Mouse (Mus musculus): Measurements from ENCODE around the gene Mrap.

The Mrap gene

DNA sequence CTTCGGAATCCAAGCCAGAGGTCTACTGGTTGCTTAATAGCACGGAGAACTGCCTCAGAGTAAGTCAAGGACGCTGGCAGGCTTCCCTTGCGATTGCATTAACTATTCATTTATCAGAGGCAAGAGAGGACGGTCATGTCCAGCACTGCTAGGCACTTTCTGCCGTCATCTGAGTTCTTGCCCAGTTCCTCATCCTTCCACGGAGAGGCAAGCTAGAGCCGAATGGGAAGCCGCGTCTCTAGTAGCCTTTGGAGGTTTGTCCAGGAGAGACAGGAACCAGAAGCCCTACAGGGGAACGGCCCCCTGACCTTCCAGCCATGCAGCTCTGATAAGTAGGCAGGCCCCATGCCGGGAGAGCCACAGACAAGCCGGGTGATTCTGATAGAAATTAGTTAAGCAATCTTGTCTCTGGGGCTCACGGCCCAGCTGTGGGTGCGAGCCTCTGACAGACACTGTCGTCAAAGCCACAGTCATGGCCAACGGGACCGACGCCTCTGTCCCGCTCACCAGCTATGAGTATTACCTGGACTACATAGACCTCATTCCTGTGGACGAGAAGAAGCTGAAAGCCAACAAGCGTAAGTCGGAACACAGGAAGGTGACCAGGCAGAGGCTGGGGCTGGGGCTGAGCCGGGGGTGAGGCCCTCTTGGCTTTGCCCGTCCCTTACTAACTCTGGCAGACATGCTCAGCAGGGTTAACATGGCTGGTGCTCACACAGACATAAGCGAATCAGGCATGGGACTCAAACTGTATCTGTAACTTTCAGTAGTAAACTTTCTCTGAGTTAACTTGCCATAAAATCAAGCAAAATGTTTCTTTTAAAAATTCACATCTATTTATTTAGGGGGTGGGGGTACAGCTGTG lies at the start of gene Mrap:
Gene Mrap (plus strand): TSS at position 116 of the 865 bp plus-strand sequence.
- DNase-seq: no peak

DNA sequence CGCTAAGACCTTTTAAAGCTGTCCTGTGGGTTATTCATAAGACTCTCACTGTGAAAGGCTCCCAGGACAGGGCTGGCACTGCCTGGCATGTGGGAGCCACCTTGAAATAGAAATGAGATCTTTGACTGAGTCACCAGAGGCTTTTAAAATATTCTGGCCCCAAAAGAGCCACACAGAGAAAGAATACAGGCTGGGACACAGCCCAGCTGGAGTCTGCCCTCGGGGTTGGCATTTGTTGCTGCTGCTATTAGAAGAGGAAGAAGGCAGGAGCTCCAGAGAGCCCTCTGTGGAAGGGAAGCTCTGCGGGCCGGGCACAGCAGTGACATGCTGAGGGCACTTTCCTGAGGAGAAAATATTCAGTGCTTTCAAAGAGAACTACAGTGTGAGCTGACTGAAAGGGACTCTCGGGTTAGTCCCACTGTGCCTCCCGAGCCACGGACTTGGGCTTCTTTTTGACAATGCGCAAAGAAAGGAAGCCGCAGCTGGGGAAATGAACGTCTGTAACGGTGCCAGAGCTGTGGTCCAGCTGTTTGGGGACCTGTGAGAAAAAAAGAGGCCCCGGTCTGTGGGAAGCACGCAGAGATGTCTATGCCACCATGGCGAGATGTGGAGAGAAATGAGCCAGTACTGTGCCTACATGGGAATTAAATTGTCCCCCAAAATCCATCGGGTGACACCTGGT lies 45.2 kb upstream of the Mrap start:
- DNase-seq: no peak

DNA sequence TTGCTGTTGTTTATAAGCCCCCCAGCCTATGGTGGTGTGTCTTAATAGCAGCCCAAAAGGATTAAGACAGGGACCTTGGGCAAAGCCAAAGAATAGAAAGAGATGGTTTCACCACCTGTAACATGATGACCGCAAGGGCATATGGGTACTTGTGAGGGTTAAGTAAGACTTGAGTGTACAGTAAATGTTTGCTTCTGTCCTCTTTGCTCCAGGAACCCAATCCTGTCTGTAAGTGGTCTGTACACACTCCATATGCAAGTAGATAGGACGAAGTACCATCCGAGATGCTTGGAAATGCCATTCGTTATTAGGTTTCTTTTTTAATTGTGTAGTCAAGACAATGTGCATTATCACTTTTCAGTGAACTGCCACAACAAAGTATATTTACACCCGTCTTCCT lies 44.4 kb upstream of the Mrap start:
- no peak for DNase-seq

DNA sequence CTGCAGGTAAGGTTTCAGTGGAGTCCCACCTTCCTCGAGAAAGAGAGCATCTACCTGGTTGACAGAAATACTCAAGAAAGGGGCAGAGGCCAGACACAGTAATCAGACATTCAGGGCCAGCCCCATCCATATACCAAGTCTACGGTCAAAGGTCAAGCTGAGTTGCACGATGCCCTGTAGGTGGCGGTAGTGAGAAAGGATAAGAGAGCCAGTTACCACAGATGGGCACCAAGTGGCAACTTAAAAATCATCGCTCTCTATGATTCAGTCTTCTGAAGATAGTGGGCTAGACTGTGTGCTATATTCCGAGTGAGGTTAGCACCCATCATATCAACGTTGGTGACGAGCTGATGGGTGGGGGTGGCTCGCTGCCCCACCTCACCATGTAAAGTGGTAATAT lies 43.3 kb upstream of the Mrap start:
- DNase-seq: peak in 1 of 2 experiments; percentile 43

DNA sequence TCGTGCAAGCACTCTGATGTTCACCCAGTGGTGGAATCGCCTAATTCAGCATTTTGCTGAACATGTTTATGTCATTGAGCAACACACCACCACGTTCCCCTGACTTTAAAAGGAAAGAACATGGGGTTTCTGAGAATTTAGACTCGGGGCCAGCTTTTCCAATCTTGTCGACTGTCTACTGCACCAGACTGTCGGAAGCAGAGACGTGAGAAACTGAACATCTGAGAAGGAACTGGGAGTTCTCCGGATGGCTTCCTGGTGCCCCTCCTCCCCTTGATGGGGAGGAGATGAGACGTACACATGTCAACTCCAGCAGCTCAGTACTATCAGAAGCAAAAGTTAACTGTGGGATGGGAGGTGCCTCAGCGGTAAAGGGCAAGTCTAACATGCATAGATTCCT lies 42.9 kb upstream of the Mrap start:
- DNase-seq: no peak

DNA sequence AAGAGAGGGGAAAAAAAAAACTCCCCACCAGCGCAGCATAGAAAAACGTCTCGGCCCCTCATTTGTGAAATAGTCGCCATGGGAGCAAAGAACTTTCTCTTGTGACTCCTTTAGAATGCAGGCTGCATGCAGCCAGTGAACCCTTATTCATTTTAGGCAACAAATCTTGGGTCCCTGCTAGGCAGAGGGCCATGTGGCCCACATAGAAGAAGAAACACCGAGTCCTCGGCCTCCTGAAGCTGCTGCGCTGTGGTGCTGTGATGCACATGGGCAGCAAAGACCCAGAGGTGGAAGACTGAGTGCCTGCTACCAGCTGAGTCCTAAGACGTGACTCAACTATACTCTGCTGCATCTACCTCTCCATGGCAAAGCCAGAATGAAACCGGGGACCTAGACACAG lies 41.7 kb upstream of the Mrap start:
- DNase-seq: no peak

DNA sequence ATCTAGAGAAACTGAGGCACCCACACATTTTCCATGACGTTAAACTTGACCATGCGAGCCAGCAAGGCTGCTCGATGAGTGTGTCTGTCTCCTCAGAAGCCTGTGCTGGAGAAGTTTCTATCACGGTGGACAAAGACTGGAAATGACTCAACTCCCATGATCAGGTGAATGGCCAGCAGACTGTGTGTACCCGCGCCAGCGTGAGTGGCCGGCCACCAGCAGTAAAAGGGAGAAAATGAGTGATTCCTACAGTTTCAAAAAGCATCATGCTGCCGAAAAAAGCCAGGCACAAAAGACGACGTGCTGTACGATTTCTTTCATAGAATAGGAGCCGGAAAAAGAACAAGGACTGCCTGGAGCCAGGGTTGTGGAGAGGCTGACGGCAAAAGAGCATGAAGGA lies 38.6 kb upstream of the Mrap start:
- DNase-seq: no peak

DNA sequence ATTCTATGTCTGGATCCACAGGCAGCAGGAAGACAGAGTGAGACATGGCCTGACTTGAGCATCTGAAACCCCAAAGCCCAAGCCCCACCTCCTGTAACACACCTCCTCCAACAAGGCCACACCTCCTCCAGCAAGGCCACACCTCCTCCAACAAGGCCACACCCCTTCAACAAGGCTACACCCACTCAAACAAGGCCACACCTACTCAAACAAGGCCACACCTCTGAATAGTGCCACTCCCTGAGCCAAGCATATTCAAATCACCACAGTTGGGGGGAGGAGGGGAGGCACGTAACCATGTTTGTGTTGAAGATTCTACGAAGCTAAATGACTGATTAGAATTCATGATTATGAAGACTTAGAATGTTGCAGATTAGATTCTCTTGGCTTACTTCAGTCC lies 36.5 kb upstream of the Mrap start:
- DNase-seq: no peak

DNA sequence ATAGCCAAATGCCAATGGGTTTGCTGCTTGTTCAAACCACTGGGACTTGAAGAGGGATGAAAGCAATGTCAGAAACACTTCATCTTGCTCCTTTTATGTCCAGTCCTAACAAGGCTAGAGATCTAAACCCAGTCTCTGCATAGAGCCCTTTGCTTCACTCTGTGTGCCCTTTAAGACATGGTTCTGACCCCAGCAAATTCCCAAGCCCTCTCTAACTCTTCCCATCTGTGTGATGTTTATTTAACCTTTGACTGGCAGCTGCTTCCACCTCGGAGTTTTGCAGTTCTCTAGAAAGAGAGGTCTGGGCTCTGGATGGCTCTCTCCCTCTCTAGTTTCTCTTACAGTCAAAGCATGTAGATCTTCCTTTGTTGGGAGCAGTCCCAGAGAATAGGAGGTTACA lies 34.4 kb upstream of the Mrap start:
- no peak for DNase-seq

DNA sequence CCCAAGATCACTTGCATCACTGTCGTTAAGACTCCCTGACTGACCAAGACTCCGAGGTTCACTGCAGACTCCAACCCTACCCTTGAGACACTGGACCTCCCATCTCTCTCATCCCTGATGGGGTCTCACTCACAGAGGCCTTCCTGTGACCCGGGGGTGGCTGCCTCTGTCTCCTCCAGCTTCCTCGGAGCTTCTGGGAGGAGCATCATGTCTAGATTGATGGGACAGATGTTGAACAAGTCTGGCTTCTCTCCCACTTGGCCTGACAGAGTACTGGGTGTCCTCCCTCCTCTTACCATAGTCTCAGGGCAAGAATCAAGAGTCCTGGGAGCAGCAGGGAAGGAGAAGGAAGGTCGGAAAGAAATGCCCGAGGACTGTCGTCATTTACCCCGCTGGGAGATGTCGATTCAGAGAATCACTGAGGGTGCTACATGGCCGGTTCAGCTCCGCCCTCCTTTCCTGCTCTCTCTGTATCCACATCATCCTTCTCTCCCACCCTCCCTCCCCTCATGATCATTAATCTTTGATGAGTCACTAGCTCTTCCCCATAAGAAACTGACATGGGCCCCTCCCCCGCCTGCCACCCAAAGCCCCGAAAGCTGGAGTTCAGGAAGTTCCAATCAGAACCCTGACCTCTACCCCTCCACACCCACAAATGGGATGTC lies 33.7 kb upstream of the Mrap start:
- no peak for DNase-seq

DNA sequence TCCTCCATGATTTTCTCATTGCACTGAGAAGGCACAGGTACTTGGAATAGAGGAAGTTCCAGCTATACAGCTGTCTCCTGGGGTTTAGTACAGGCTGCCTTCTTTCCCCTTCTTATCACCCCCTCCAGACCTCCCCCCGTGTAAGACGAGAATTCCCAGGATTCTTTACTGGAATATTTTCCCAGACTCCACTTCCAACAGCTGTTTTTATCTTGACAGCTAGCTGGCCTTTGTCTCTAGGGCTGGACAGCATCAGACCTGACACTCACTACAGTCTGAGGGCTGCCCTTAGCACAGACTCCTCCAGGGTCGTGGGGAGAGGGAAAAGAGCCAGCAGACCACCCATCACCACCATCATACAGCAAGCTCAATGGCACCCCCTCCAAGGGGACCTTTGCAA lies 31.7 kb upstream of the Mrap start:
- DNase-seq: no peak

DNA sequence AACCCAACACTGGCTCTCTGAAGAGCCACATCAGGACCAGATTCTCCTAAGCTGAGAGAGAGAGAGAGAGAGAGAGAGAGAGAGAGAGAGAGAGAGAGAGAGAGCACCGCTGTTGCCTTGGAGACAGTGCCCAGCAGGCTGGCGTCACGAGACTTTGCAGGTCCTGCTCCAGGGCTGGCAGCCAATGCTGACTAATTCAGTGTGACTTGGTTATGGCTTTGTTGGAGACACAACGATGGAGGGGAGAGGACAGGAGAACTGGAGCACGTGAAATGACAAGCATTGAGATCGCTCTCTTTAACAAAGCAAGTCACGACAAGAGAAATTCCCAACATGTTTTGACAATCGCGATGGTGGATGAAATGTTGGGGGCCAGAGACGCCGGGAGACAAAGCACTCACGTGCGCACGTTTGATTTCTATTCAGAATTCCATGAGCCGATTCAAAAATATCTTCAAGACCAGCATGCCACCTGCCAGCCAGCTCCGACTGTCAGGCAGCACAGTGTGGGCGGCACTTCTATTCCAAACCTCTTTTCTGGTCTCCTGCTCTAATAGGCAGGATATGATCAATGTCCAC lies 28.2 kb upstream of the Mrap start:
- peak; percentile 66 to 79 for DNase-seq

DNA sequence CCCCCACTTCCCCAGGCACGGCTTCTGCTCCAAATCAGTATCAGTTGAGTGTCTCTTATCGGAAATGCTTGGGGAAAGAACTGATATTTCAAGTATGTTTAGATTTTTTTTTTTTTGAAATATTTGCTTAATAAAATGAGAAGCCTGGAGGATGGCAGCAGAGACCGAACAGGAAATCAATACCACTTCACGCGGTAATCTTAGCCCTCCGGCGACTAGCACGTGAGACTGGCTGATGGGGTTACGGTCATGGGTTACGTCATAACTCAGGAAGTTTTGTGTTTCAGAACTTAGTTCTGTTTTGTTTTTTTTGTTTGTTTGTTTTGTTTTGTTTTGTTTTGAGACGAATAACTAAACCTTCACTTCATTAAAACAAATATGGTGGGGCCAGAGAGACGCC lies 27.7 kb upstream of the Mrap start:
- no peak for DNase-seq

DNA sequence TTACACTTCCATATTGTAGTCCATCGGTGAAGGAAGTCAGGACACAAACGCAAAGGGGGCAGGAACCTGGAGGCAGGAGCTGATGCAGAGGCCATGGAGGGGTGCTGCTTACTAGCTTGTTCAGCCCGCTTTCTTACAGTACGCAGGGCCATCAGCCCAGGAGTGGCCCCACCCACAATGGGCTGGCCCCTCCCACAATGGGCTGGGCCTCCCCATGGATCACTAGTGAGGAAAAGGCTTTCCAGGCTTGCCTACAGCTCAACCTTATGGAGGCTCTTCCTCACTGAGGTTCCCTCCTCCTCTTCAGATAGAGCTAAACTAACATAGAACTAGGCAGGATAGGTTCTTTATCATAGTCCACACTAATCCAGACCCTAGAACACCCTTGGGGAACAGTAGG lies 14.0 kb upstream of the Mrap start:
- no peak for DNase-seq

DNA sequence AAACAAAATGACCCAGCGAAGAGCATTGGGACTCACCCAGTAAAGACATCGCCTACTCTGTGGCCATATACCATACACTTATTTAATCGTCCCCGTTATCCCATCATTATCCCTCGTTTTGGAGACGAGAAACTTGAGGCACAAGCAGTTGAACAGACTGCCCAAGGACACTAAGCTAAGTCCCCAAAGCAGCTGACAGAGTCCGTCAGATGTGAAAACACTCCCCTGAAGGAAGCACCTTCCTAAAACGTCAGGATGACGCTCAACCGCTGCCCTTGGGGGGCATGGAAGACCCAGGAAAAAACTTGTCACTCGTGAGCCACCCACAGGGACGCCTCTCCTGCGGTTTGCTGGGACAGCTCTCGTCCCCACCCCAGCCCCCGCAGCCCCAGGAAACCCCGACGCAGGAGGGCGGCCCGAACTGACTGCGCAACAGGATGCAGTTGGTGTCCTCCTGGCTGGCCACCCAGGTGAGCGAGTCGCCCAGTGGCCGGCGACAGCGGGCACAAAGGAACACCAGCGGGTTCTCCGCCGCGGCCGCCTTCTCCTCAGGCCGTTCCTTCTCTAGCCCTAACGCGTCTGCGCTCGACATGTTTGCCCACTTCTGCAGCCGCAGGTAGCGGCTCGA lies 11.3 kb upstream of the Mrap start:
- DNase-seq: no peak

DNA sequence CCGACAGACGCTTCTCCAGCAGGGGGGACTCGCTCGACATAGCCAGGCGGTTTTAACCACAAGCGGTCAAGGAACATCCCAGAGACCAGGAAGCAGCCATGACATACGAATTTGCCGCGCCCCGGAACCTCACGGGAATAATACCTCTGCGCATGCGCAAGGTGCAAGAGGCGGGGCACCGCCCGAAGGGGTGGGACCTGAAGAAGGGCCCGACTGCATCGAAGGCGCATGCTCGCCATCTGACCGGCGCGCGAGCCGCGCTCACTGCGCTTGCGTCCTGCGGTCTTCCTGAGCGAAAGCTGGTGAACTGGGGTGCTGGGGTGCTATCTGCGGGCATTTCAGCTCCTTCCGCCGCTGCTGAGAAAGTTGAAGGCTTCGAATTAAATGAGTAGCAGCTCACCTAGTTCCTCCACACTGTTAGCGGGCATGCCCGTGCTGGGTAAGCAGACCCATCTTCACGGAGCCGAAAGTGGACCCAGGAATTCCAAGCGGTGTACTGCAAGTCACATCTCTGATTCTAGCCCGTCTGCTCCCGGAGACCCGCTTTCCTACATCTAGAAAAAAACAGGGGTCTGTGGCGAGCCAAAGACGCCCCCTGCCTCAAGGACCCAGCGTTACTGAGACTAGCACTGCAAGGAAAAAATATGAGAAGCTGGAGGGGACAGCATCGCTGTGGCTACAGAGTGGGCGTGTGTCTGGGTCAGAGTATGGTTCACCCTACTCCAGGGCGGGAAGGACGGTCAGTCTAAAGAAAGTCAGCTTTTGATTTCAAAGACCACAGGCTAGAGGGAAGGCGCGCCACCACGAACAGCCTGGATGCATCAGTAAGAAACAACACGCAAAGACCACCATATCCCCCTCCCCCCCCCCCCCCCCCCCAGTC lies 10.5 kb upstream of the Mrap start, which contains the start of gene Mis18a:
Gene Mis18a (minus strand): TSS at position 172 of the 883 bp plus-strand sequence.
- peak; percentile 96 for DNase-seq

DNA sequence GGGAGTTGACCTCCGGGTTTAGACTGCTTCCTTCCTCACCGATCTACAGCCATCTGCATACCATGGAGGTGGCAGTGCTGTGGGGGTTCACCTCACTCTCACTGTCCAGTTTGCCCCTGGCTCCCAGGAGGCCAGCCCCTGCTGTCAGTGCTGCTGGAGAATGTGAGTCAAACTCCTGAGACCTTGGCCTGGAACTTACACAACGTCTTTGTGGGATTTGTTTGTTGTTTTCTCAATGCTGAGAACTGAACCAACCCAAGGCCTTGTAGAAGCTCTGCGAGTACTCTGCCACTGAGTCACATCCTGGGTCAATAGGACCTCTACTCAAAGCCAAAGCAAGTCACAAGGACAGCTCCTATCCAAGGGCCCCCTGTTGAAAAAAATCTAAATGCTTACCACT lies 2.4 kb upstream of the Mrap start:
- DNase-seq: no peak

DNA sequence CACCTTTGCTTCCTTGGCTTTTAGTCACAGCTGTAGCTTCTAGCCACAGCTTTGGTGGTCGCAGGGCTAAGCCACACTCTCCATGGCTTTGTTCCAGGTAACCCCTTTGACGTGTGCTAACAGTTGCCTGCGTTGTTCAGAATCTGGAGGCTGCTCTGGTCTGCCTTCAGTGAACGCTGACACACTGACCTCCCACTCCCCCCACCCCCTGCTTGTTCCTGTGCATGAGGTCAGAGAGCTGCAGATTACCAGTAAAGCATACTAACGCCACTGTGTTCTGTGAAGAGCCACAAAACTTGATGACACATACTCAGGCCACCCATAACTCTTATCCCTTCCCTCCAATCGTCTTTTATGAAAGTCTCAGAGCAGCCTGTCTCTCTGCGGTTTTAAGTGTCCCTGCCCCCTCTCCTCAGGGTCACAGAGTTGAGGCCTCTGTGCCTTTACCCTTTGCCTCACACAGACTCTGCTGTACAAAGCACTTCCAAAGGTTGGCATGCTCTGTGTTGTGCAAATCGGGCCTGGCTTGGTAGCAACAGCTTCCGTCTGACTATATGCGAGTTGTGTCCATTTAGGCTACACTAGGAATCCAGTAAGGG lies 1.2 kb upstream of the Mrap start:
- peak; percentile 17 to 54 for DNase-seq

DNA sequence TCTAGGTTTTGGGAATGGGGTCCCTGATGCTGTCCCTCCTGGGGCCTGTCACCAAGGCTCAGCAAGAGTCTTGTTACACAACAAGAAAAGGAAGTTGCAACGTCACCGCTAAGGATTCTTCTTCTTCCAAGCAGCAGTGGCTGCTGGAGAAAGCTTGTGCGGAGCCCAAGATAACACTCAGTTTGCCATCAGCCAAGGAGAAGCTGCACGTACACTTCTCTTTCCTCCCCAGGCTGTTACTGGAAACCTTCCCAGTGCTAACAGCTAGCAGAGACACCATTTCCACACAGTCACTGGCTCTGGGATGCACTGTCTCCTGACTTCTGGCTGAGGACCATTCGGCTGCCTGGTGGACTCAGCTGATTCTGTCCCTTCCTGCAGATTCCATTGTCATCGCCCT lies 9.1 kb downstream of the Mrap start:
- DNase-seq: no peak

DNA sequence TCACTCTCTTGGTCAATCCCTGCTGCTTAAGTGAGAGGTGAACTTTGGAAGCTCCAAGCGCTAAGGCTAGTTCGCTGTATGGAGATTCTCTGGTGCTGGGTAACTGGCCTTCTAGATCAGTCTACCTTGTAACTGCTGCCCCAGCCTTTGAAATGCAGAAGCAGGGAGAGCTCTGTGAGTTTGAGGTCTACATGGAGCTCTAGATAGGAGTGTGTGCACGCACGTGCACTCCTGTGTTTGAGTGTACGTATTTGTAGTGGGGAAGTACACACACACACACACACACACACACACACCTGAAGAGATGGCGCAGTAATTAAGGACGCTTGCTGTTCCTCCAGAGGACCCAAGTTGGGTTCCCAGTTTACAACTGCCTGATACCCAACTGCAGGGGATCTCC lies 10.2 kb downstream of the Mrap start:
- DNase-seq: no peak

DNA sequence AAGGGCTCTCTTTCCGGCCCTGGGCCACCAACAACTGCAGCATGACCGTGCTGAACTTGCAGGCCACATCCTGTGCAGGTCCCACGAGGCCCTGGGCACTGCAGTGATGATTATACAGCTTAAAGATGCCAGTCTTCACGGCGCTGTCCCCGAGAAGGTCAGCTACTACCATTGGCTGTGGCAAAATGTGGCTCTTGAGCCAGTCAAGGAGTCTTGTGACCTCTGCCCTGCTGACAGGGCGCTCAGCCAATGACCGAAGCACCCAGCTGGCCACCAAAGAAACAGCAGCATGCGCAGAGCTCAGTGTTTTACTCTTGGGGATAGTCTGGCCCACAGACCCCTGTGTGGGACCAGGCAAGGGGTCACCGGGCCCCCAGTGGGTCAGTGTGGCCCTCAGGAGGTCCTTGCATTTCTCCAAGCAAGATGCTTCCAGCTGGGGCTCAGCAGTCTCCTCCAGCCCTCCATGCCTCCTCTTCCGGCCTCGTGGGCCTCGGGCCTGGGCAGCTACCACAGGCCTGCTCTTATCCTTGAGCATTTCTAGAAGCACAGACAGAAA lies 15.5 kb downstream of the Mrap start:
- peak in 1 of 2 experiments; percentile 16 for DNase-seq
